Mouse (Mus musculus) lung, embryonic 16.5 days (tissue): ENCODE data around the gene Asb14. TPM values are rescaled to one million over a fixed set of nuclear protein-coding genes. Genes with fewer than 3 reads are reported as not detected.
"Not testable (repeated sequence)": the region's sequence is repeated elsewhere in the genome, so short reads cannot be mapped to it uniquely, and the experiment has no call there.

Experiments
- ATAC-seq: fragments of 200-750 bp; cut with Nextera tagmentation; 2 replicates; pipeline ENCODE4 v1.8.0; 2017; ENCODE audit warnings: low read depth, mild to moderate bottlenecking, moderate library complexity
- H3K27ac ChIP-seq: fragments of 300-500 bp; sonication (generic); 2 replicates; pipeline ENCODE4 v1.5.1; 2014; ENCODE audit warnings: mild to moderate bottlenecking, control low read depth, low read length
- H3K27me3 ChIP-seq: fragments of 300-500 bp; sonication (generic); 2 replicates; pipeline ENCODE4 v1.6.1; 2014; ENCODE audit warnings: low read depth, low read length, mixed read lengths; ENCODE audit not compliant: control insufficient read depth, insufficient read depth
- H3K36me3 ChIP-seq: fragments of 300-500 bp; sonication (generic); 2 replicates; pipeline ENCODE4 v1.6.1; 2014; ENCODE audit warnings: low read length; ENCODE audit not compliant: control insufficient read depth, insufficient read depth
- H3K4me1 ChIP-seq: fragments of 300-500 bp; sonication (generic); replicated peaks from 2 replicates; pipeline ENCODE4 v1.6.1; 2014; ENCODE audit warnings: low read length, mixed read lengths; ENCODE audit not compliant: control insufficient read depth, insufficient read depth
- H3K4me2 ChIP-seq: fragments of 300-500 bp; sonication (generic); 2 replicates; pipeline ENCODE4 v1.6.1; 2014; ENCODE audit warnings: low read depth, low read length, control low read depth
- H3K4me3 ChIP-seq: fragments of 300-500 bp; sonication (generic); 2 replicates; pipeline ENCODE4 v1.5.1; 2014; ENCODE audit warnings: mild to moderate bottlenecking, low read length, control low read depth
- H3K9ac ChIP-seq: fragments of 300-500 bp; sonication (generic); 2 replicates; pipeline ENCODE4 v1.6.1; 2014; ENCODE audit warnings: low read length, control low read depth
- H3K9me3 ChIP-seq: fragments of 300-500 bp; sonication (generic); 2 replicates; pipeline ENCODE4 v1.6.1; 2016; ENCODE audit warnings: low read length; ENCODE audit not compliant: control insufficient read depth
- WGBS: fragments of 180-500 bp; shearing (Covaris S2); extraction: QIAGEN DNeasy Blood & Tissue Kit; methylation state at CpG from one replicate; pipeline ENCODE4 v1.1.7; 2014; 5-methylcytosine and 5-hydroxymethylcytosine counted together
- polyA plus RNA-seq: library from polyadenylated mRNA; unstranded; fragments of >200 nt; fragmentation: Nextera tagmentation; extraction: Ambion mirVana; gene quantifications from 2 replicates; pipeline ENCODE4 v1.2.1, GENCODE M21; 2015

Asb14 gene
- polyA plus RNA-seq, 1 experiment from 2014 or later, result 0.29 TPM

GRCm38 (mm10) chr14:26923702-26924421 lies 29.5 kb downstream of the Asb14 start:
- Histone ChIP-seq H3K27ac (no peak overlapping the region), H3K4me2 (no peak overlapping the region), H3K27me3 (no peaks in the 10 kb centered on the region), H3K9me3 (no peaks in the 10 kb centered on the region), H3K4me1 (no peaks in the 10 kb centered on the region), H3K9ac (no peak overlapping the region), H3K4me3 (no peak overlapping the region), H3K36me3 (peaks cover 16% of the 10 kb centered on the region)
- ATAC-seq, result no peak
- WGBS, result 79% methylated on average over 5 of the region's 5 CpGs

- H3K27ac ChIP-seq, result no peak overlapping the region
- no peaks in the 10 kb centered on the region for H3K27me3 ChIP-seq
- H3K4me3 ChIP-seq, result no peak overlapping the region
- H3K4me2 ChIP-seq, result no peak overlapping the region
- no peaks in the 10 kb centered on the region for H3K4me1 ChIP-seq
- H3K9me3 ChIP-seq, result no peaks in the 10 kb centered on the region
- WGBS, result 92% methylated on average over 3 of the region's 3 CpGs
- H3K36me3 ChIP-seq, result no peaks in the 10 kb centered on the region
- H3K9ac ChIP-seq, result no peak overlapping the region
- ATAC-seq, result no peak
These were observed 40.5 kb downstream of the Asb14 start for GRCm38 (mm10) chr14:26934891-26935290.

- WGBS, result 87% methylated on average over 4 of the region's 4 CpGs
- H3K27me3 ChIP-seq, result no peaks in the 10 kb centered on the region
These were observed 41.2 kb downstream of the Asb14 start for GRCm38 (mm10) chr14:26935558-26935957.

GRCm38 (mm10) chr14:26956139-26956538 lies 61.8 kb downstream of the Asb14 start:
- not testable (repeated sequence) for H3K36me3 ChIP-seq, H3K9me3 ChIP-seq, H3K27me3 ChIP-seq, H3K4me2 ChIP-seq, H3K9ac ChIP-seq, H3K4me1 ChIP-seq, ATAC-seq, H3K4me3 ChIP-seq, H3K27ac ChIP-seq
- 96% methylated on average over 2 of the region's 2 CpGs for WGBS

More at GRCm38 (mm10) chr14:26935558-26935957, 41.2 kb downstream of the Asb14 start:
- Histone ChIP-seq H3K4me2 (no peak overlapping the region), H3K27ac (no peak overlapping the region), H3K4me1 (no peaks in the 10 kb centered on the region), H3K4me3 (no peak overlapping the region), H3K9me3 (no peaks in the 10 kb centered on the region), H3K36me3 (no peaks in the 10 kb centered on the region), H3K9ac (no peak overlapping the region)
- ATAC-seq, result no peak

- H3K4me2 ChIP-seq, result no peak overlapping the region
- no peaks in the 10 kb centered on the region for H3K9me3 ChIP-seq
- no peaks in the 10 kb centered on the region for H3K4me1 ChIP-seq
- peaks cover 4% of the 10 kb centered on the region; the same call in 1 of the 2 replicates for H3K36me3 ChIP-seq
- 83% methylated on average over 1 of the region's 1 CpGs for WGBS
- no peak overlapping the region for H3K4me3 ChIP-seq
- H3K27ac ChIP-seq, result no peak overlapping the region
- no peak overlapping the region for H3K9ac ChIP-seq
- H3K27me3 ChIP-seq, result no peaks in the 10 kb centered on the region
- ATAC-seq, result no peak
These were observed 66.2 kb downstream of the Asb14 start for GRCm38 (mm10) chr14:26960518-26960917.

Other genes with a start within 250 kb of the Asb14 start
- 8.0 and 8.3 TPM in 2 replicates for gene Pde12, start 224.7 kb upstream of the Asb14 start, polyA plus RNA-seq
- 0.93 and 1.1 TPM in 2 replicates for gene Dnah12, start 201.3 kb upstream of the Asb14 start, polyA plus RNA-seq
- 28.4 and 33.2 TPM in 2 replicates for gene Appl1, start 76.7 kb downstream of the Asb14 start, polyA plus RNA-seq
- not detected in 2 replicates for gene Hesx1, start 99.9 kb downstream of the Asb14 start, polyA plus RNA-seq
- 1.9 and 2.0 TPM in 2 replicates for gene Il17rd, start 144.4 kb downstream of the Asb14 start, polyA plus RNA-seq
- 12.8 and 13.8 TPM in 2 replicates for gene Arhgef3, start 220.3 kb downstream of the Asb14 start, polyA plus RNA-seq